Mouse (Mus musculus): ENCODE measurements around the gene Gnptg. TPM values are rescaled to one million over a fixed set of nuclear protein-coding genes. Genes with fewer than 3 reads are reported as not detected.

Gnptg gene
- polyA plus RNA-seq, 1 experiment from 2014 or later, result 36.0 TPM

GRCm38 (mm10) chr17:25264453-25264852, 24.5 kb upstream of the Gnptg start:
- H3K4me2 ChIP-seq (replicated peaks; ENCODE audit: low read depth), result no peak overlapping the region
- H3K4me3 ChIP-seq (ENCODE audit: low read depth, low read length), result no peak overlapping the region
- H3K27me3 ChIP-seq (ENCODE audit: control insufficient read depth, insufficient read depth, low read length), result no peaks in the 10 kb centered on the region
- H3K36me3 ChIP-seq (ENCODE audit: control insufficient read depth, insufficient read depth, low read length), result peaks cover 24% of the 10 kb centered on the region
- peak; percentile 43; the same call in 1 of the 2 replicates for ATAC-seq (ENCODE audit: low FRiP score, low TSS enrichment)
- no peak for TF ChIP-seq EP300 (optimal IDR thresholded peaks at IDR 0.05)
- peak; percentile 59 for TF ChIP-seq CTCF (IDR thresholded peaks at IDR 0.05; ENCODE audit: low read depth)
- no peak overlapping the region for H3K9ac ChIP-seq (ENCODE audit: low read length)
- 52% methylated on average over 3 of the region's 3 CpGs for WGBS
- no peak overlapping the region for H3K27ac ChIP-seq (replicated peaks)
- no peaks in the 10 kb centered on the region for H3K9me3 ChIP-seq (ENCODE audit: control insufficient read depth, low read length)
- H3K4me1 ChIP-seq (replicated peaks; ENCODE audit: control insufficient read depth, insufficient read depth), result no peaks in the 10 kb centered on the region
- DNase-seq (ENCODE audit: low spot score), result no peak

GRCm38 (mm10) chr17:25257804-25258261, 17.9 kb upstream of the Gnptg start:
- ATAC-seq (ENCODE audit: low FRiP score, low TSS enrichment), result no peak
- WGBS, result 43% methylated on average over 6 of the region's 6 CpGs

GRCm38 (mm10) chr17:25256140-25256754, 16.3 kb upstream of the Gnptg start, which contains the start of gene Baiap3:
TSS of gene Baiap3 (minus strand) at chr17:25256364.
- TF ChIP-seq CTCF (IDR thresholded peaks at IDR 0.05; ENCODE audit: low read depth) (no peak), EP300 (optimal IDR thresholded peaks at IDR 0.05) (no peak)
- Histone ChIP-seq H3K9ac (ENCODE audit: low read length) (peak within 1 kb of the TSS; percentile 18; the same call in 1 of the 2 replicates), H3K9me3 (ENCODE audit: control insufficient read depth, low read length) (no peaks in the 10 kb centered on the region), H3K36me3 (ENCODE audit: control insufficient read depth, insufficient read depth, low read length) (no peaks in the 10 kb centered on the region), H3K4me3 (ENCODE audit: low read depth, low read length) (peak within 1 kb of the TSS; percentile 33), H3K4me2 (replicated peaks; ENCODE audit: low read depth) (peak within 1 kb of the TSS; percentile 51), H3K4me1 (replicated peaks; ENCODE audit: control insufficient read depth, insufficient read depth) (0 out of 2 replicates have a peak, but pooled peaks cover 3% of the 10 kb centered on the region), H3K27me3 (ENCODE audit: control insufficient read depth, insufficient read depth, low read length) (0 out of 2 replicates have a peak, but pooled peaks cover 3% of the 10 kb centered on the region), H3K27ac (replicated peaks) (no peak within 1 kb of the TSS)
- DNase-seq (ENCODE audit: low spot score), result no peak
- WGBS, result 4% methylated on average over 31 of the region's 35 CpGs
- peak; percentile 15; the same call in 1 of the 2 replicates for ATAC-seq (ENCODE audit: low FRiP score, low TSS enrichment)

More at GRCm38 (mm10) chr17:25257804-25258261, 17.9 kb upstream of the Gnptg start:
- H3K4me3 ChIP-seq (ENCODE audit: low read depth, low read length), result no peak overlapping the region
- H3K9me3 ChIP-seq (ENCODE audit: control insufficient read depth, low read length), result no peaks in the 10 kb centered on the region
- no peak overlapping the region for H3K27ac ChIP-seq (replicated peaks)
- peaks cover 4% of the 10 kb centered on the region; the same call in 1 of the 2 replicates for H3K36me3 ChIP-seq (ENCODE audit: control insufficient read depth, insufficient read depth, low read length)
- TF ChIP-seq CTCF (IDR thresholded peaks at IDR 0.05; ENCODE audit: low read depth) (no peak), EP300 (optimal IDR thresholded peaks at IDR 0.05) (no peak)
- DNase-seq (ENCODE audit: low spot score), result no peak
- H3K27me3 ChIP-seq (ENCODE audit: control insufficient read depth, insufficient read depth, low read length), result 0 out of 2 replicates have a peak, but pooled peaks cover 3% of the 10 kb centered on the region
- H3K4me1 ChIP-seq (replicated peaks; ENCODE audit: control insufficient read depth, insufficient read depth), result 0 out of 2 replicates have a peak, but pooled peaks cover 3% of the 10 kb centered on the region
- H3K9ac ChIP-seq (ENCODE audit: low read length), result no peak overlapping the region
- H3K4me2 ChIP-seq (replicated peaks; ENCODE audit: low read depth), result no peak overlapping the region

GRCm38 (mm10) chr17:25255110-25255509, 15.2 kb upstream of the Gnptg start:
- Histone ChIP-seq H3K9me3 (ENCODE audit: control insufficient read depth, low read length) (no peaks in the 10 kb centered on the region), H3K4me3 (ENCODE audit: low read depth, low read length) (no peak overlapping the region), H3K9ac (ENCODE audit: low read length) (no peak overlapping the region), H3K27me3 (ENCODE audit: control insufficient read depth, insufficient read depth, low read length) (0 out of 2 replicates have a peak, but pooled peaks cover 3% of the 10 kb centered on the region), H3K4me1 (replicated peaks; ENCODE audit: control insufficient read depth, insufficient read depth) (0 out of 2 replicates have a peak, but pooled peaks cover 3% of the 10 kb centered on the region), H3K4me2 (replicated peaks; ENCODE audit: low read depth) (no peak overlapping the region), H3K27ac (replicated peaks) (no peak overlapping the region), H3K36me3 (ENCODE audit: control insufficient read depth, insufficient read depth, low read length) (no peaks in the 10 kb centered on the region)
- TF ChIP-seq CTCF (IDR thresholded peaks at IDR 0.05; ENCODE audit: low read depth) (no peak), EP300 (optimal IDR thresholded peaks at IDR 0.05) (no peak)
- DNase-seq (ENCODE audit: low spot score) (no peak), ATAC-seq (ENCODE audit: low FRiP score, low TSS enrichment) (no peak)
- WGBS, result 67% methylated on average over 2 of the region's 2 CpGs

GRCm38 (mm10) chr17:25253760-25254159, 13.8 kb upstream of the Gnptg start:
- 35% methylated on average over 10 of the region's 10 CpGs for WGBS
- Histone ChIP-seq H3K27me3 (ENCODE audit: control insufficient read depth, insufficient read depth, low read length) (0 out of 2 replicates have a peak, but pooled peaks cover 3% of the 10 kb centered on the region), H3K4me1 (replicated peaks; ENCODE audit: control insufficient read depth, insufficient read depth) (0 out of 2 replicates have a peak, but pooled peaks cover 3% of the 10 kb centered on the region), H3K27ac (replicated peaks) (no peak overlapping the region), H3K4me2 (replicated peaks; ENCODE audit: low read depth) (no peak overlapping the region), H3K36me3 (ENCODE audit: control insufficient read depth, insufficient read depth, low read length) (no peaks in the 10 kb centered on the region), H3K9me3 (ENCODE audit: control insufficient read depth, low read length) (no peaks in the 10 kb centered on the region), H3K9ac (ENCODE audit: low read length) (no peak overlapping the region), H3K4me3 (ENCODE audit: low read depth, low read length) (no peak overlapping the region)
- ATAC-seq (ENCODE audit: low FRiP score, low TSS enrichment) (no peak), DNase-seq (ENCODE audit: low spot score) (no peak)
- no peak for TF ChIP-seq EP300 (optimal IDR thresholded peaks at IDR 0.05)
- no peak for TF ChIP-seq CTCF (IDR thresholded peaks at IDR 0.05; ENCODE audit: low read depth)

GRCm38 (mm10) chr17:25252643-25253042, 12.7 kb upstream of the Gnptg start:
- H3K27me3 ChIP-seq (ENCODE audit: control insufficient read depth, insufficient read depth, low read length), result 0 out of 2 replicates have a peak, but pooled peaks cover 3% of the 10 kb centered on the region
- TF ChIP-seq EP300 (optimal IDR thresholded peaks at IDR 0.05) (no peak), CTCF (IDR thresholded peaks at IDR 0.05; ENCODE audit: low read depth) (no peak)
- no peak overlapping the region for H3K4me2 ChIP-seq (replicated peaks; ENCODE audit: low read depth)
- no peaks in the 10 kb centered on the region for H3K36me3 ChIP-seq (ENCODE audit: control insufficient read depth, insufficient read depth, low read length)
- no peak overlapping the region for H3K9ac ChIP-seq (ENCODE audit: low read length)
- WGBS, result 42% methylated on average over 3 of the region's 3 CpGs
- H3K4me3 ChIP-seq (ENCODE audit: low read depth, low read length), result no peak overlapping the region
- no peak for ATAC-seq (ENCODE audit: low FRiP score, low TSS enrichment)
- H3K4me1 ChIP-seq (replicated peaks; ENCODE audit: control insufficient read depth, insufficient read depth), result 0 out of 2 replicates have a peak, but pooled peaks cover 3% of the 10 kb centered on the region
- no peak overlapping the region for H3K27ac ChIP-seq (replicated peaks)
- no peaks in the 10 kb centered on the region for H3K9me3 ChIP-seq (ENCODE audit: control insufficient read depth, low read length)
- DNase-seq (ENCODE audit: low spot score), result no peak

Data from stomach, postnatal 0 days (tissue).